Comparison of ENCODE assay signal across 13 mouse cellular contexts in the genomic region with DNA sequence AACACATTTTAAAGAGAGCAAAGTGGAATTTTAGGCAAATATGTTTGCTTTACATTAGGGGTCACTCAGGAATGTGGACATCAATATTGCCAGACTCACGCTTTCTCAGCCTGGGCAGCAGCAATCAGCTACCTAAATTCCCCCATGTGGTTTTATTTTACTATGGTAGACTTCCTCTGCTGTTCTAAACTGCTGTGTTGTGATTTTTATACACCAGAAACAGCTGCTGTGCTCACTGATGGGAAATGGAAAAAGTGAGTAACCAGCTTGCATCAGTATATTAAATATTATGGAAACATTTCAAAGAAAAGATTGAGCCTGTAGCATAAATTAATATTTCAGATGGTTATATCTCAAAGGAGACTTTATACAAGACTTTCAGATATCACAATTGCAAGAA.
"Had no signal": no experiment of that assay in that cellular context is flagged by ENCODE, and none has a peak within 500 bp of the region (broad histone marks: within the 10 kb centered on the region; RNA-seq: fewer than 3 reads in every experiment).

No protein-coding gene starts in this region.

- H3K36me3 ChIP-seq: kidney, embryonic 15.5 days; midbrain, embryonic 13.5 days had no signal

- H3K4me1 ChIP-seq: kidney, embryonic 15.5 days; midbrain, embryonic 13.5 days had no signal

- H3K9ac ChIP-seq: kidney, embryonic 15.5 days; liver, embryonic 14.5 days; liver, postnatal 0 days; lung, embryonic 14.5 days; midbrain, embryonic 13.5 days had no signal

- H3K27ac ChIP-seq: kidney, embryonic 15.5 days; liver, embryonic 14.5 days; macrophage; midbrain, embryonic 13.5 days had no signal

- H3K27me3 ChIP-seq: kidney, embryonic 15.5 days; midbrain, embryonic 13.5 days had no signal

- ATAC-seq: liver, postnatal 0 days; lung, postnatal 0 days; midbrain, embryonic 13.5 days; midbrain, embryonic 16.5 days had no signal

- H3K4me3 ChIP-seq: kidney, embryonic 15.5 days; midbrain, embryonic 13.5 days had no signal

- H3K4me2 ChIP-seq: kidney, embryonic 15.5 days; lung, embryonic 14.5 days; midbrain, embryonic 13.5 days had no signal

- H3K9me3 ChIP-seq: kidney, embryonic 15.5 days; midbrain, embryonic 13.5 days had no signal

- DNase-seq: kidney, adult 2 months; kidney, postnatal 14 days; kidney, postnatal 4 days; liver, postnatal 0 days; lung, embryonic 14.5 days; thymus, adult 18-20 months; thymus, postnatal 36 days had no signal
